Mouse (Mus musculus) megakaryocyte, embryonic 14.5 days (primary cell): ENCODE measurements around the gene Arhgap25. TPM values are rescaled to one million over a fixed set of nuclear protein-coding genes. Genes with fewer than 3 reads are reported as not detected.

ENCODE experiments used
- H3K27me3 ChIP-seq: replicated peaks from 2 replicates; pipeline ENCODE3; 2012; ENCODE audit warnings: inconsistent platforms
- H3K36me3 ChIP-seq: replicated peaks from 2 replicates; pipeline ENCODE3; 2012; ENCODE audit warnings: low read length, inconsistent platforms, mixed read lengths
- H3K4me1 ChIP-seq: 2 replicates; pipeline ENCODE4 v1.6.1; 2012; ENCODE audit warnings: inconsistent platforms
- H3K4me3 ChIP-seq: replicated peaks from 2 replicates; pipeline ENCODE3; 2012; ENCODE audit warnings: moderate library complexity, mild to moderate bottlenecking, inconsistent platforms
- H3K9me3 ChIP-seq: 2 replicates; pipeline ENCODE4 v1.6.1; 2012; ENCODE audit warnings: inconsistent platforms
- FLI1 ChIP-seq: IDR thresholded peaks from 2 replicates; pipeline ENCODE4 v1.6.1; 2012; ENCODE audit warnings: low read length, inconsistent platforms, mixed read lengths
- GATA1 ChIP-seq: IDR thresholded peaks from 3 replicates; pipeline ENCODE4 v1.6.1; 2012; ENCODE audit warnings: mixed read lengths, low read length, inconsistent platforms, borderline replicate concordance
- polyA plus RNA-seq: library from polyadenylated mRNA; stranded (reverse); fragments of >175 nt; gene quantifications from 2 replicates; pipeline ENCODE4 v1.2.3, GENCODE M21; 2012; ENCODE audit warnings: low replicate concordance; ENCODE audit not compliant: insufficient read depth

Gene Arhgap25
- polyA plus RNA-seq, 1 experiment = 8.3 TPM

DNA sequence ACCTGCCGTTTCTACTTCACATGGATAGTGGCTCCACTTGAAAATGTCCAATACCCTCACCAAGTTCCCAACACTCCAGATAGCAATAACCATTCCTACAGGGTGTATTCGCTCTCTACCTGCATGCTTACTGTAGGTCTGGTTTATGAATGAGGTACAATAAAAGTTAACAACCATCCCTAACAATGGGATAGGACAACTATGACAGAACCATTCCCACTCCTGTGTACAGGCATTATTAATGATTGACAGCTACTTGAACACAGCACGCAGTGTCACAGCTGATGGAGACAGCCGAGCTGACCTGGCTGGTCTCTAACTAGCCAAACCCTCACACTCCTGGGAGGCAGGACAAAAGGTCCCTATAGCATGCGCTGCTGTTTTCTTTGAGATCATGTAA lies 4.6 kb upstream of the Arhgap25 start:
- no peak overlapping the region for H3K4me3 ChIP-seq
- no peaks in the 10 kb centered on the region for H3K36me3 ChIP-seq
- peaks cover 58% of the 10 kb centered on the region for H3K4me1 ChIP-seq
- H3K27me3 ChIP-seq = peaks cover 55% of the 10 kb centered on the region
- no peaks in the 10 kb centered on the region for H3K9me3 ChIP-seq
- TF ChIP-seq FLI1 (no peak), GATA1 (no peak)

DNA sequence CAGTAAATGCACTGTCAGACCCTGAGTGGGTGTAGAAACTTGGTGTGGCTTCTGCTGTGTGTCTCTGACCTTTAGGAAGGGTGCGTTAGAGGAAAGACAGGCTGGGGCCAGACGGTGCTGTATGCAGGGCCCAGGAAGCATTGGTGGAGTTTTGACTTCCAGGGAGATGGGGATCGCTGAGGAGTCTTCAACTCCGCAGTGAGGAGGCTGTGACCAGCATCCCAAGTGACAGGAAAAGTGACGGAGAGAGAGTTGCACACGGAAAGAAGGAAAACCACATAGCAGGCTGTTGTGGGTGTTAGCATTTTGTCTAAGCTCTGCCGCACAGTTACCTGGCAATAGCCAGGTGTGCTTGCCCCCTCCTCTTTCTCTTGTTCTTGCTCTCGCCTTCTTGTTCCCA lies 3.2 kb upstream of the Arhgap25 start:
- Histone ChIP-seq H3K36me3 (no peaks in the 10 kb centered on the region), H3K4me1 (peaks cover 59% of the 10 kb centered on the region), H3K9me3 (no peaks in the 10 kb centered on the region), H3K27me3 (peaks cover 45% of the 10 kb centered on the region), H3K4me3 (no peak overlapping the region)
- TF ChIP-seq FLI1 (no peak), GATA1 (no peak)

DNA sequence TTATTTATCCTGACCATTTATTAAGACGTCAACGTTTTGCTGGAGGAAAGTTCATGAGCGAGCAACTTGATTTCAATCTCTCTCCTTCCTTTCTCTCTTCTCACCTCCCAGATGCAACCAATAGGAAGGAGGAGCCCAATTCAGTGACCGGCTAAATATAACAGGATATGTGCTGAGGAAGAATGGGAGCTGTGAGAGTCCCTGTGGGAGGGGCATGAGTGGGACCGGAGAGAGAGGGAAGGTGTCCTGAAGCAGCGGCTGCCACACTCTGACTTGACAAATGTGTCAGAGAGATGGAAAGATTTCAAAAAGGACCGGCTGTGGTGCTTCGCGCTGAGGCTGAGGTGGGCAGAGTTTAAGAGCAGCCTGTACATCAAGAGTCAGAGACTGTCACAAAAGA lies 2.6 kb upstream of the Arhgap25 start:
- peaks cover 59% of the 10 kb centered on the region for H3K4me1 ChIP-seq
- no peak for TF ChIP-seq FLI1
- TF ChIP-seq GATA1 = no peak
- no peaks in the 10 kb centered on the region for H3K36me3 ChIP-seq
- no peak overlapping the region for H3K4me3 ChIP-seq
- no peaks in the 10 kb centered on the region for H3K9me3 ChIP-seq
- H3K27me3 ChIP-seq = peaks cover 39% of the 10 kb centered on the region

DNA sequence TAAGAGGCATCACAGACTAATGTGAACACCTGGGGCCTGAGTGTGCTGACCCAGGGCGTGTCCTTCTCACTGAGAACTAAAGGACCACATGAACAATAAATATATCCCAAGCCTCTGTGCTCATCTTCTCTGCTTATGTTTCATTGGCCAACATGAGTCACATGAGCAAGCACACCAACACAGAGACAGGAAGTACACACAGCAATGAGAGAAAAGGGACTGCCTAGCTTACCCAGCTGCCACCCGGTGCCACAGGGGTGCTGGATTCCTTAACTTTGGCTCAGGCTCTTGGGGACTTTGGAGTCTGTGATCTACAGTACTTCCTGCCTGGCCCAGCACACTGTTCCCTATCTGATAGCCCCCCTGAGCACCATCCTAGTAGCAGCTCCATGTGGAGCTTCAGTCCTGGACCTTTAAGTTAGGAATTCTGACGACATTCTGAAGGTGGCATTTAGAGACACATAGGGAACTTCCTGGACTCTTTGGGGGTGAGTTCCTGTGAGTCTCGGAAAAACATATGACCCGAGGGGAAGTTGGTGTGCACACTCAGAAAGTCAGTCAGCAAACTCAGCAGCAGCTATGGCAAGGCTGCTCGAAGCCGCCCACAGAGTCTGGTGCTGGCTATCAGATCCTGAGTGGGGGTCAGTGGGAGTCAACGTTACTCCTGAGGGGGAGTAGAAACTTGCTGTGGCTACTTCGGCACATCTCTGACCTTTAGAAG lies 2.0 kb upstream of the Arhgap25 start:
- Histone ChIP-seq H3K36me3 (no peaks in the 10 kb centered on the region), H3K4me1 (peaks cover 61% of the 10 kb centered on the region), H3K27me3 (peaks cover 33% of the 10 kb centered on the region), H3K4me3 (no peak overlapping the region), H3K9me3 (no peaks in the 10 kb centered on the region)
- TF ChIP-seq GATA1 (no peak), FLI1 (no peak)

DNA sequence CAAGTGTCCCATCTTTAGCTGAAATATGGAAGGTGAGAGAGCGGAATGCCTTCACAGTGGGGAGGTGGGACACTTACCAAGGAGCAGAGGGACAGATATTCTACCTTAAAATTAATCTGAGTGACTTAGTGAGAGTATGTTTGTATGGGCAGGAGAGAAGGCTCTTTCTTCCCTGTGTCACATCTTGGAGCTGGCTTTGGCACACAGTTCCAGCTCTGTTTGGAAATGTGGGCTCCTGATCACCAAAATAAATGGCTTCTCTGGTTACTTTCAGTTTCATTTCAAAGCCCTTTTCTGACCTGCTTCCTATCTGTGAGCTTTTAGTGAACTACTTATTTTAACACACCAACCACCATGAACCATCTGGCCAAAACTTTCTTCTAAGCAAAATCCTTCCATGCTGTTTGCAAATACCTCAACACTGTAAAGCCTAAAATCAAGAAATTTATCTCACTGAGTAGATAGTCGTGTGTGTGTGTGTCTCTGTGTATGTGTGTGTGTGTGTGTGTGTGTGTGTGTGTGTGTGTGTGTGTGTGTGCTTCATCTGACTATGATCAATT lies 1.5 kb downstream of the Arhgap25 start:
- peak overlapping the region; percentile 88 for H3K4me3 ChIP-seq

DNA sequence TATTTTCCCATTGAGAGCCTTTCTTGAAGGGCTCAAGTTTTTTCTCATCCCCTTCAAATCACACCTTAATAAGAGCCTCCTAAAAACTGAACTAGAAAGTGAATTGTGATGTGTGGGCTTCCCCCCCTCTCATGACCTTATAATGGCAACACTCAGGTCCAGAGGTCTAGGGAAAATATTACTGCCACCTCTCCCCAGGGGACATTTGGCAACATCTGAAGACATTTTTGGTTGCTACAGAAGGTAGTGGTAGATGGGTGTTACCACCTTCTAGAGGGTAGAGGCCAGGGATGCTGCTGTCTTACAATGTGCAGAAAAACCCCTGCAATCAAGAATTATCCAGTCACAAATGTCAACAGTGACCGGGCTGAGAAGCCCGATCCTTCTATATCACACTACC lies 2.7 kb downstream of the Arhgap25 start:
- Histone ChIP-seq H3K36me3 (peaks cover 3% of the 10 kb centered on the region), H3K4me3 (peak overlapping the region; percentile 44), H3K9me3 (no peaks in the 10 kb centered on the region), H3K27me3 (no peaks in the 10 kb centered on the region), H3K4me1 (peaks cover 78% of the 10 kb centered on the region)
- TF ChIP-seq FLI1 (no peak), GATA1 (no peak)

More for the DNA sequence above, 1.5 kb downstream of the Arhgap25 start:
- TF ChIP-seq FLI1 (no peak), GATA1 (no peak)
- Histone ChIP-seq H3K9me3 (no peaks in the 10 kb centered on the region), H3K27me3 (peaks cover 4% of the 10 kb centered on the region), H3K4me1 (peaks cover 87% of the 10 kb centered on the region), H3K36me3 (peaks cover 3% of the 10 kb centered on the region)

DNA sequence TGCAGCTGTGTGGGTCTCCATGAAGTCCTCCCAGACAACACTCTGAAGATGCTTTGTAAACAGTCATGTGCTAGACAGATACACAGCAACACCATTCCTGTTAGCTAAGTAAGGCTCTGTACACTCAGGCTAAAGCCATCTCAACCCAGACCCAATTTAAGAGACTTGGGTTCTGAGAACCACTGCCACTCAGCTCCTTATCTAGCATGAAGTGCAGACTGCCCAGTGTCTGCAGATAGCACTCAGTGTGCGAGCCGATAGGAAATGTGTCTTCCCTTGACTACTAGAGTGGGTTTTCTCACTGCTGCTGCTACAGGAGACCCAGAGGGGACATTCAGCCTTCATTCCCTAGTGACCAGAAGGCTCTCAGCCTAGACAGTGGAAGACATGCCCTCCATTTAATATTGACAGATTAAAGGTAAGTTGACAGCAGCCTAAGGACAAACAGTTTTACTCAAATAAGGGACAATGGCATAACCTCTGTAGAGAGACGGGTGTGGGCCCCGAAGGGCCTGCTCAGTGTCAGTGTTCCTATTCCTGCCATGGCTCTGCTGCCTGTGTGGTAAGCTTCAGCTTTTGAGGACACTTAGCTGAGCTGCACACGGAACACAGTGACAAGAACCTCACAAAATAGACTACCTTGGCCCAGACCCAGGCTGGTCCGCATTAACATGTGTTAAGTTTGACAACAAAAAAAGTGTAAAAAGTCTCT lies 5.1 kb downstream of the Arhgap25 start:
- peaks cover 70% of the 10 kb centered on the region for H3K4me1 ChIP-seq
- H3K36me3 ChIP-seq = peaks cover 3% of the 10 kb centered on the region
- H3K9me3 ChIP-seq = no peaks in the 10 kb centered on the region
- TF ChIP-seq GATA1 (no peak), FLI1 (no peak)
- peak overlapping the region; percentile 15 for H3K4me3 ChIP-seq
- H3K27me3 ChIP-seq = no peaks in the 10 kb centered on the region

DNA sequence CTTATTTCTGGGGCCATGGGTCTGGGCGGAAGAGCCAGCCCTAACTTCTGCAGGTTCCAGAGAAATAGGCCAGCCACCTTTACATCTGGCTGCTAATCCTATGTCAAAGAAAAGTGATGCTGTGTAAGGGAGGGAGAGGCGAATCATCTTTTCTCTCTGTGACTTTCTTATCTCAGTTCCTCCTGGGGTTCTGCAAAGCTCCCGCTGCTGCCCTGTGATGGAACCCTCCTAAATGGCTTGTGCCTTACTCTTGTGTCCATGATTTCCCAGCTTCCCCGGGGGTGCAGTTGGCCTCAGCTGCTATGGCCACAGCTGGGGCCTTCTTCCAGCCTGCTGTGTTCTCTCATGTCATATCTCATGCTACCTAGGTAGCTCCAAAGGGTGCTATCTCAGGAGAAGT lies 5.7 kb downstream of the Arhgap25 start:
- Histone ChIP-seq H3K9me3 (no peaks in the 10 kb centered on the region), H3K4me1 (peaks cover 67% of the 10 kb centered on the region), H3K4me3 (no peak overlapping the region), H3K36me3 (peaks cover 3% of the 10 kb centered on the region), H3K27me3 (no peaks in the 10 kb centered on the region)
- no peak for TF ChIP-seq FLI1

DNA sequence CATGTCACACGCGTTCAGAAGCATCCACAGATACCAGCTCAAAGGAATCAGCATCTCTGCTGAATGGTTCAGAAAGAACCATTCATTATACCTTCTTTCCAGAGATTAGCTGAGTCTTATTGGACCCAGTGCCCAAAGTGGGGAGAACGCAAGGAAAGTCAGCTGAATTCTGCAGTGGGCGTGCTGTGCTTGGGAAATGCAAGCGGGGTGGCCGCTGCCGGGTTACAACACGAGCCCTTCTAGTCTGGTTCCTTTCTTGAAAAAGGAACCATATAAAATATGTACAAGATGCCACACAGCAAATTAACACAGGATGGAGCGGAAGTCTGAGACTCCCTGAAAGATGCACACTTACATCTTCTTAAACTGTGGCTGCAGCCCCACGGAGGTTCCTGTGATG lies 7.9 kb downstream of the Arhgap25 start:
- H3K4me1 ChIP-seq = peaks cover 51% of the 10 kb centered on the region

DNA sequence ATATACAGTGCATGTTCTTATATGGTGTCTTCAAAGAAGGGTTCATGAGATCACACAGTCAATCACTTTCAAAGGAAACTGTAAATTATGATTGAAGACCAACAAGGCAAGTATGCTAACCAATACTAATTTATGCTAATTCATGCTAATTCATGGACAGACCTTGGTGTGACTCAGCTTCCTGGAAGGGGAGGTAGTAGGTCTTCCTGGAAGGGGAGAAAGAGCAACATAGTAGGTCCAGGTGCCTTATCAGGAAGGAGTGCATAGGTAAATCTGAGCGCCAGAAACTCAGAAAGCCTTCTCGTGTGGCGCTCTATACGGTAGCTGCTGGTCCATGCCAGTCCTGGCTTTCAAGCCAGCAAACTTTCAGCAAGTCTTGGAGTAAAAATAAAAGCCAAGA lies 8.8 kb downstream of the Arhgap25 start:
- peaks cover 5% of the 10 kb centered on the region for H3K27me3 ChIP-seq
- peaks cover 53% of the 10 kb centered on the region for H3K4me1 ChIP-seq
- TF ChIP-seq FLI1 = no peak
- no peak for TF ChIP-seq GATA1
- no peak overlapping the region for H3K4me3 ChIP-seq
- no peaks in the 10 kb centered on the region for H3K9me3 ChIP-seq
- H3K36me3 ChIP-seq = peaks cover 8% of the 10 kb centered on the region

More for the DNA sequence above, 7.9 kb downstream of the Arhgap25 start:
- Histone ChIP-seq H3K4me3 (no peak overlapping the region), H3K9me3 (no peaks in the 10 kb centered on the region), H3K27me3 (no peaks in the 10 kb centered on the region), H3K36me3 (peaks cover 3% of the 10 kb centered on the region)
- TF ChIP-seq FLI1 (no peak), GATA1 (no peak)
